Mouse (Mus musculus) urinary bladder, postnatal 10 days (tissue): ENCODE measurements around the gene Grk4.
A peak's percentile ranks its signal among the peaks of the same experiment; 100 is the strongest.
"Not testable (repeated sequence)": the region's sequence is repeated elsewhere in the genome, so short reads cannot be mapped to it uniquely, and the experiment has no call there.

Experiments used
- DNase-seq: peaks from one replicate; pipeline ENCODE4 v3.0.0; 2022; ENCODE audit warnings: low spot score

Gene Grk4

DNA sequence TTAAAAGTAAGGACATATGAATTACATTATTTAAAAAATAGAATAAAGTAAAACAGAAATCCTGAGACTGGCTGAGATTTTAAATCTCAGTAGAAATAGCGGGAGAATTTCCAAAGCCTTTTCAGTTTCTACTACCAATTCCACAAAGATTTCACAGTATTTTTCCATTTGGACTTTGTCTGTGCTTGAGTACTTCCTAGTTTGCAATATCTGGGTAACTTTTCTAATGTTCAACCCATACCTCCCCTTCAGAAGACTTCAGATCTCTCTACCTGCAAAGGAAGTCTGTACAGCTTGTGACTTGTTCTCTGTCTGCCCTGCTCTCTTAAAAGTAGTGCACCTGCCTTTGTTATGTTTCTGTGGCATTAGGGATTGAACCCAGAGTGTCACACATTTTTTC lies 48.3 kb downstream of the Grk4 start:
- no peak for DNase-seq

DNA sequence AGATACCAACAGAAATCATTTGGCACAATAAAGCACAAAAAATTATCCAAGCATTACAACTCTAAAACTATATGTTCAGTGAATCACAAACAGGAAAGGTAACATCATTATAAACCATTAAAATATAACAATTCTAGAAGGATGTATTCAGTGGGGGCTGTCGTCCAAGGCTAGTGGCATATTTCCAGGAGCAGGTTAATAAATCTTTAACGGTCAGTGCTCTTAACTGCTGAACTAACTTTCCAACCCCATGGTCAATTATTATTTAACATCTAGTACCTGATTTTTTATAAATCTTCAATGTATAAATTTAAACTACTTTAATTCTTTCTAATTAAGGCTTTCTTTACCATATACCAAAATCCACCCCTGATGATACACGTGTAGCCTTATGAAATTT lies 54.2 kb downstream of the Grk4 start:
- DNase-seq = not testable (repeated sequence)

DNA sequence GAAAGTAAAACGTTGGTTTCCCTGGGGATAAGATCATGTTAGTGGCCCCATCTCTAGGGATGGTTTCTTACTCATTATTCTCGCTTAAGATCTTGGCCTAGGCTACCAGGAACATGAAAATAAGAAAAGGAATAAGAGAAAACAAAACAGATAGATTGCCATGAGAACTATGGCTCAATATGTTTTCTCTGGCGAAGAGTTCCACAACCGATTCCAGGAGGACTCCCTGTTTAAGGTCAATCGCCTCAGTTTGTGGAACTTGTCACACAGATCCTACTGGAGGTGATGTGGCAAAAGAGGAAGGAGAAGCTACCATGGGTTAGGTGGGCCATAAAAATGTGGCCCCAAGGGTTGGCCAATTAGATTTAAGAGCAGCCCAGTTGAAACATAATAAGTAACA lies 54.6 kb downstream of the Grk4 start:
- no peak for DNase-seq

DNA sequence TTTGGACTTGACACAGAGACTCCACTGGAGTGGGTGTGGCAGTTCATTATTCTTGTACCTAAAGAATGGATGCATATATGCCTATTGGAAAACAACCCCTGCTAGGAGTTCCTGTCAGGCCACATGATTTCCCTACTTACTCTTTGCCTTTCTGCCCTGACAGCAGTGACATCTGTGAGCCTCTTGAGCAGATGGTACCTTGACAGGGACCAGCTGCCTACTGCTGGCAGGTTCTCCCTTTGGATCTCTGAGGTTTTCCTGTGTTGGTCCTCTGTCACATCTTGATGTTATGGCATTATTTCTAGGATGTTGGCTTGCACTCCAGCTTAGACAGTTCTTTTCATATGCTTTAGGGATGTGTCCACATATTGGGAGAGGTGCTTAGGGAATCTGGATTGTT lies 69.0 kb downstream of the Grk4 start:
- no peak for DNase-seq

DNA sequence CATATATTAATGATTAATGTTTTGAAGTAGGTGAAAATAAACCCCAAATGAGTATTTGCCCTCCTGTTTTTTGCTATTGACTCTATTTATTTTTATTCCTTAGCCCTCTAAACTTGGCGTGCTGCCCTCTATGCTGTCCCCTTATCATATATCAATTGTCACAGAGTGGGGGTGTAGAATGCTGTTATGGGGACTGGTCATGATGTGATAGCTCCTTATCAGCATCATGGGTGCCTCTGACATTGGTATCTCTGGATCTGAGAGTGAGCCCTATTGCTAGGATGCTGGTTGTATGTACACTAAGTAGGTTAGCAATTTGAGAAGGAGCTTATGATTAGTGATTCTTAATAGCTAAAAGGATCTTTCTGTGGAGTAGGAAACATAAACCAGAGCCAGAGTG lies 70.1 kb downstream of the Grk4 start:
- DNase-seq = no peak

DNA sequence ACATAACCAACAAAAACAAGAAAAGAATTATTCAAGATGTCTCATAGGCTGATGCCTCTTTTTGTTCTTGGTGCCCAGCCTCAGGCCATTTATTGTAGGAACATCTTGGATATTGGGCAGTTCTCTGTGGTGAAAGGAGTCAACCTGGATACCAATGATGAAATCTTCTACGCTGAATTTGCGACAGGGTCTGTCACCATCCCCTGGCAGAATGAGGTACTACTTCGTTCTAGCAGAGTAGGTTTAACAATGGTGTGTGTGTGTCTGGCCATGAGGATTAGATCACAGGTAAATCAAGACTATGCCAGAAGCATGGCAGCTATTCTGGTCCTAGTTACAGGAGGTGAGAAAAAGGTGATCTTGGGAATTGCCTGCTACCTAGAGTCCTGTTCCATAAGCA lies 91.3 kb downstream of the Grk4 start:
- no peak for DNase-seq

DNA sequence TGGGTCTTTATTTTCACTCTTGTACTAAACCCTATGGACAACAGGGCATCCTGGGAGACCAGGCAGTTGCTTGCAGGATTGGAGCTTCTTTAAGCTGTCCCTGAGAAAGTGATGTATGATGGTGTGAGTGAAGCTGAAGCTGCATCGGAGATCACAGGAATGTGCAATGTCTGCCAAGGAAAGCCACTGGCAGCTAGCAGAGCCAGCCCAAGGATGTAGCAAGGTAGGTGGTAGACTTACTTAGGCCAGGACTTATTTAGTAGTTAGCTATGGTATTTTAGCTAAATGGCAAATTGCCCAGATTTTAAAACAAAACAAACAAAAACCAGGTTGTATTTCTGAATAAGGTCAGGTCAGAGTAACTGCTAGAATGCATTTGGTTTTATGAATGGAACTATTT lies 98.6 kb downstream of the Grk4 start:
- DNase-seq = no peak

DNA sequence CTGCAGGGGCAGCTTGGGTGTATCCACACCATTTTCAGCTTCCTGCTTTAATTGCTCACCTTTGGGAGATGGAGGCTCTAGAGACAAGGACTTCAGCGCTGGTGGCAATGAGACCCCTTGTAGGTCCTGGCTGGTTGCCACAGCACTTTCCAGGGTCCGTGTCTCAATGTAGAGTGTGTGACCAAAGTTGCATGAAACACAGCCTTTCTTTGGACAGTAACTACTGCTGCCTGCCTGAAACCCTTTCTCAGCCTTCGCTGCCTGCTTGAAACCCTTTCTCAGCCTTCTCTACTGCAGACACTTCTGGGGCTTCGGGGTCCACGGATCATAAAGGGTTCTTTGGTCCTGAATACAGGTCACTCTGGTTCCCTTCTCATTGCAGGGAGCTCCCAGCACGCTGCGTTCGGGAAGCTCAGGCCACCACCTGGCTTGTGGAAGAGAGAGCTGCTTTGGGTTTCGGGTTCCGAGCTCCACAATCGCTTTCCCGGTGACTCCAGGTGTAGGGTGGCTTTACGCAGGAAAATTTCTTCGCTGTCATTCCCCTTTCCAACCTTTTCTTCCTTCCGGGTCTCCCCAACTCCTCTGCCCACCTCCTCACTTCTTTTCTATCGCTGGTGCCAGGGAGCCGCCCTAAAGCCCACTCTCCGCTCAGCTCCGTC lies 100.8 kb downstream of the Grk4 start:
- peak; percentile 10 for DNase-seq

DNA sequence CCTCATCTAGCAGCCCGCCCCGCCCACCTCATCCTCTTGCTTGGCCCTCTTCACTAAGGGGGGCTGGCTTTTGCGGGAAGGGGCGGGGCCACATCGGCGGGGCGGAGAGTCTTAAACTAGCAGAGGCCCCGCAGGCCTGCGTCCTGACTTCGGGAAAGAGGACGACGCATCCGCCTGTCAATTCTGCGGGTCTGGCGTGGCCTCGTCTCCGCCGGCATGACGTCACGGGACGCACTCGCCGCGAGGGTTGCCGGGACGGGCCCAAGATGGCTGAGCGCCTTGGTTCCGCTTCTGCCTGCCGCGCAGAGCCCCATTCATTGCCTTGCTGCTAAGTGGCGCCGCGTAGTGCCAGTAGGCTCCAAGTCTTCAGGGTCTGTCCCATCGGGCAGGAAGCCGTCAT lies 101.3 kb downstream of the Grk4 start, which contains the start of gene Htt:
Gene Htt, plus strand, starts transcription at position 232 of the 400 bp plus-strand sequence.
- DNase-seq = peak; percentile 87

DNA sequence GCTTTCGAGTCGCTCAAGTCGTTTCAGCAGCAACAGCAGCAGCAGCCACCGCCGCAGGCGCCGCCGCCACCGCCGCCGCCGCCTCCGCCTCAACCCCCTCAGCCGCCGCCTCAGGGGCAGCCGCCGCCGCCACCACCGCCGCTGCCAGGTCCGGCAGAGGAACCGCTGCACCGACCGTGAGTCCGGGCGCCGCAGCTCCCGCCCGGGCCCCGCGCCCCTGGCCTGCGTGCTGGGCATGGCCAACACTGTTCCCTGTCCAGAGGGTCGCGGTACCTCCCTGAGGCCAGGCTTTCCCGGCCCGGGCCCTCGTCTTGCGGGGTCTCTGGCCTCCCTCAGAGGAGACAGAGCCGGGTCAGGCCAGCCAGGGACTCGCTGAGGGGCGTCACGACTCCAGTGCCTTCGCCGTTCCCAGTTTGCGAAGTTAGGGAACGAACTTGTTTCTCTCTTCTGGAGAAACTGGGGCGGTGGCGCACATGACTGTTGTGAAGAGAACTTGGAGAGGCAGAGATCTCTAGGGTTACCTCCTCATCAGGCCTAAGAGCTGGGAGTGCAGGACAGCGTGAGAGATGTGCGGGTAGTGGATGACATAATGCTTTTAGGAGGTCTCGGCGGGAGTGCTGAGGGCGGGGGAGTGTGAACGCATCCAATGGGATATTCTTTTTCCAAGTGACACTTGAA lies 101.9 kb downstream of the Grk4 start:
- DNase-seq = no peak

DNA sequence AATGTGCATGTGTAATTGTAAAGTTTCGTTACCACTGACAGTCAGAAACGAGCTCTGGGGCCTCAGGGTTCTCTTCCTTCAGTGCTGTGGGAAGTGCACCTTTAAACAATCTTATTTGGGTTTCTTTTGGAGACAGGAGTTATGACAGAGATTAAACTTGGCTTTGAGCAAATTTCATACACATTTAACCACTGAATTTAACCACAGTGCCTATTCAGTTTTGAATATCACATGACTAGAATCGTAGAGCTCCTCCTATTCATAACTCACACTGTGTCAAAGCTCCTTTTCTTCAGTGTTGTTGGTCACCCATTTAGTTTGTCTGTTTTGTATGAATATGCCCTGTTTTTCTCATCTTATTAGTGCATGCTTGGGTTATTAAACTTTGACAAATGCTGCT lies 111.6 kb downstream of the Grk4 start:
- no peak for DNase-seq

DNA sequence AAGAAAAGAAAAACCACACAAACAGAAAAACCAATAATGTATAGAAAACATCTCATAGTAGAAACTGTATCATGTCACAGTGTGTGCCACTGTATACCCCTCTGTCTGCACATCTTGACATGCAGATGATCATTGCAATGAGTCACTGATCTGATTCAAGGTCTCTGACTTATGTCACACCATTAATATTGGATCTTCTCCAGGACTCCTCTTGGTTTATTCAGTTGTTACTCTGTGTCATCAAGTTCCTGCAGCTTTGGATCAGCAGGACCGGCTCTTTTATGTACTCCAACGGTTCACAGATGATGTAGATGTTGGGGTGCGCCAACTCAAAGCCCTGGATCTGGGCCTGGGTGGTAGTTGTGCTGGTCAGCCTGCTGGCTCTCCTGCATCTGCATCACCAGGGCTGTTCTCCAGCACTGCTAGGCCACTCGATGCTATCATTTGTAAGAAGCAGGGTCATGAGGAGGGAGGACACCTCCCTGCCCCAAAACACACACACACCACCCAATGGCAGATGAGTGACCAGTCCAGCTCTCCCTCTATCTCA lies 112.6 kb downstream of the Grk4 start:
- DNase-seq = no peak

DNA sequence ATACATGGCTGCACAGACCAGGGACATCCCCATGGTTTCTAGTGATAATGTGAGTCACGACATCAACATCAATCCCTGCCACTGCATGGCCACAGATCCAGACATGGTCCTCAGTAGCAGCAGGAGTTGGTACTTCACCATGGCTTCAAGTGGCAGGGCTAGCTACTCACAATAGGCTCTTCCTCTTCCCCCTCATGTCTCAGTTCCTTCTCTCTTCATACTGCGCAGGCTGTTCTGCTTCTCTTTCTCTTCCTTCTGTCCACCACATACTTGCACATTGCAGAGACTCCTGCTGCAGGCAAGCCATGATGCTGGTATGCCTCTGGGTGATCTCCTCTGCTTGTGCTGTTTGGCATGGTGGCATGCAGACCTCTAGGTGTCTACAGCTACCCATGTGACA lies 113.2 kb downstream of the Grk4 start:
- DNase-seq = no peak

DNA sequence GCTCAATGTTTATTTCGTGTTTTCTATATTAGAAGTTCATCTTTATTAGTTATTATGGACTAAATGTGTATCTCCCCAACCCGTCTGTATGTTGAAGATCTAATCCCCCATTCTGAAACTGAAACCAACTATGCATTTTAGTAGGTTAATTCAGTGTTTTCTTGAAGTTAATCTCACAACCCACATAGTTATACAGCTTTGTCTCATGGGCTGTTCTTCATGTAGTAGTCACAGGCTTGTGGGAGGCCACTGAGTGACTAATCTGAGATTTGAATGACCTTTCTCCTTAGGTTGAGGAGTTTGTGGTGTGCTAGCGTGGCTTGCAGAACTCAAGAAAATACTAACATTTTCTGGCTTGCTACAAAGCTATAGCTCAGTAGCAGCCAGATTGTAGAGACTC lies 124.8 kb downstream of the Grk4 start:
- DNase-seq = no peak

DNA sequence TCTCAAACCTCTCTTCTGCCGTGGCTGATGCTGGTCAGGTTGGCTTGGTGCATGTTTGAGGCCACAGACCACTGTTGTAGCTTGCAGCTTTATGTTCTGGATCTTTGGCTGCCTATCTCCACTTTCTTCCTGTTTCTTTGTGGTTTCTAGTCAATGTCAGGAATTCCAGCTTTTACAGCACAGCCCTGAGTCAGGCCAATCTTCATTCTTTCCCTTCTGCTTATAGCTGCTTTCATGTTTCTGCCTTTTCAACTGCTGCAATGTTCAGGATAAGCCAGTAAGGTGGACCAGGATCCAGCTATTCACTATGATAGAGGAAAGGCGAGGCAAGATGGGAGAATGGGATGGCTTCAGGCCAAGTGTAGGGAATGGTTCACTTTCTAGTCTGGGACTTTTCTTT lies 131.0 kb downstream of the Grk4 start:
- DNase-seq = no peak

DNA sequence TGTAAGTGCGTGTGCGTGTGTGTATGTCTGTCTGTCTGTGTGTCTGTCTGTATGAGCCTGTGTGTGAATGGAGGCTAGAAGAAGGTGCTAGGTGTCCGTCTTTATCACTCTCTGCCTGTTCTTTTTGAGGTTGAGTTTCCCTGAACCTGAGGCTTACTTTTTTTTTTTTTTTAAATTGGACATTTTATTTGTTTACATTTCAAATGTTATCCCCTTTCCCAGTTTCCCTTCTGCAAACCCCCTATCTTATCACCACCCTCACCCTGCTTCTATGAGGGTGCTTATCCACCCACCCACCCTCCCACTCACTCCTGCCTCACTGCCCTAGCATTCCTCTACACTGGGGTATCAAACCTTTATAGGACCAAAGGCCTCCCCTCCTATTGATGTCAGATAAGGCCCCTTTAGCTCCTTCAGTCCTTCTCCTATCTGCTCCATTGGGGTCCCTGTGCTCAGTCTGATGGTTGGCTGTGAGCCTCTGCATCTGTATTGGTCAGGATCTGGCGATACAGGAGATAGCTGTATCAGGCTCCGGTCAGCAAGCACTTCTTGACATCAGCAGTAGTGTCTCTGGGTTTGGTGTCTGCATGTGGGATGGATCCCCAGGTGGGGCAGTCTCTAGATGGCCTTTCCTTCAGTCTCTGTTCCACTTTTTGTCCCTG lies 140.2 kb downstream of the Grk4 start:
- DNase-seq = no peak
